Mouse (Mus musculus) gastrocnemius, adult 18-20 months (tissue): ENCODE data around the gene Arrdc5. TPM values are rescaled to one million over a fixed set of nuclear protein-coding genes. Genes with fewer than 3 reads are reported as not detected.

Experiments
- DNase-seq: peaks from one replicate; pipeline ENCODE4 v3.0.0; 2021; ENCODE audit warnings: low spot score
- total RNA-seq, 2 experiments: library from RNA; stranded (reverse); gene quantifications; 2 replicates each; pipeline ENCODE4 v1.2.3; 2021

The Arrdc5 gene
- total RNA-seq, 2 experiments from 2014 or later, result not detected

DNA sequence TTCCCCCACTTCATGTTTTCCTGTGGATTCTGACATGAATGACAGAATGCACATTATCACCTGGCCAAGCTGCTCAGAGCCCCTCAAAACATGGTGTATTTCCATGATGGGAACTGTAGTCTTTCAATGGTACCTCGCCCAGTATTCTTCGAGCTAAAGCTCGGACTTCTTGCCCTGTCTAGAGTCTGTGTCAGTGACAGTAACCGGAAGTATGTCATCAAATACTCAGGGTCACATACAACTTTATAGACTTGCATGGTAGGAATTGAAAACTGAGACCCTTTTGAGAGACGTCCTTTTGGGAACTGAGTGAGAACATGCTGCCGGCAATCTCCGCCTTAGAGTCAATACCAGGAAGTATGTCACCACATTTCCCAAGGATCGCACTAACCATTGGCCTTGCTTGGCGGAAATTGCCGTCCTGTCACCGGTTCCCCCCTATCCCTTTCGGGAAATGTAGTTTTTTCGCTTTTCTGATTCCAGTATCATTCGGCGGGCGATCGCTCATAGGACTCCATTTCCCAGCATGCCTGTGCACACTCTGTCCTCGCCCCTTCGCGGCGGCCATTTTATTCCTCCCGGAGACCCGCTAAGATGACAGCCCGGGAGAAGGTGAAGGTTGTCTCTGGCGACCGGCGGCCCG is 43.7 kb downstream of the Arrdc5 start, which contains the start of gene Fem1a:
Gene Fem1a (plus strand): TSS at position 572 of the 643 bp plus-strand sequence.
- peak; percentile 97 for DNase-seq

DNA sequence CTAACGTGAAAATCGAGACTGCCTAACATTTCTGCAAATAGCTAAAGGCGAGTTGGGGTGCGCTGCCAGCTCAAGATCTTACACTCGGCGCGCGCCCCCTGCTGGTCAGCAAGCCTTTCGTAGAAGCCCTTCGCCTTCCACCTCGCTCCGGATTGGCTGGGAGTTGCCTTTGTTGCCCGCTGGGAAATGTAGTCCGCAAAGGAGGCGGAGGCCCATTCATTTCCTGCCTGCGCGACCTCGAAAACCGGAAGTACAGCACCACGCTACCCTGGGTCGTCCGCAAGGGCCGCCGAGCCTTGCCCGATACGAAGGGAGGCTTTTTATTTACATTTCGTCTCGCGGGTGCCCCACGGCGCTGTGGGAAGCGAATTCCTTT is 44.2 kb downstream of the Arrdc5 start:
- peak; percentile 99 for DNase-seq

DNA sequence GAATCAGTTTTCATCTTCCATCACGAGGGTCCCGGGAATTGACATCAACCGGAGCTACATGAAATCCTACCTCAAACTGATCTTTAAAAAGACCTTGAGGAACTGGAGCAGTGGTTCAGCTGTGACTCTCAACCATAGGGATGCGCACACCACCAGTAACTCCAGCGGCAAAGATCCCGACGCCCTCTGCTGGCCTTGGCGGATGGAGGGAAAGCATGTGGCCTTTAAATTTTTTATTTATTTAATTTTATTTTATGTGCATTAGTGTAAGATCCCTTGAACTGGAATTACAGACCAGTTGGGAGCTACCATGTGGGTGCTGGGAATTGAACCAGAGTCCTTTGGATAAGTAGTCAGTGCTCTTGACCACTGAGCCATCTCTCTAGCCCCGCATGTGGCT is 44.7 kb downstream of the Arrdc5 start:
- peak; percentile 16 for DNase-seq

DNA sequence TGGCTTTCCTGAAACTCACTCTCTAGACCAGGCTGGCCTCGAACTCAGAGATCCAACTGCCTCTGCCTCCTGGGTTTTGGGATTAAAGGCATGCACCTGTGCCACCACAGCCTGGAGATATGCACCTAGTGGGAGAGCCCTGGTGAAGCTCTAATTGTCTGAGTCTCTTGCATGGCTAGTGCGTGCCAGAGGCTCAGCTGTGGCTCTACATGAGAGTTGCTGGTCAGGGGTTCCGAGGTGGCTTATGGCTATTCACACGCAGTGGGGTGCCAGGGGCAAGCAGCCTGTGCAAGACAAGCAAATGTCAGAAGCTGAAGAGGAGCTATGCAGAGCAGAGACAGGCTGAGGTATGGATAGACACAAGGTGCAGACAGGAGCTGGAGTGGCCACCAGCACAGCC is 45.4 kb downstream of the Arrdc5 start:
- no peak for DNase-seq

DNA sequence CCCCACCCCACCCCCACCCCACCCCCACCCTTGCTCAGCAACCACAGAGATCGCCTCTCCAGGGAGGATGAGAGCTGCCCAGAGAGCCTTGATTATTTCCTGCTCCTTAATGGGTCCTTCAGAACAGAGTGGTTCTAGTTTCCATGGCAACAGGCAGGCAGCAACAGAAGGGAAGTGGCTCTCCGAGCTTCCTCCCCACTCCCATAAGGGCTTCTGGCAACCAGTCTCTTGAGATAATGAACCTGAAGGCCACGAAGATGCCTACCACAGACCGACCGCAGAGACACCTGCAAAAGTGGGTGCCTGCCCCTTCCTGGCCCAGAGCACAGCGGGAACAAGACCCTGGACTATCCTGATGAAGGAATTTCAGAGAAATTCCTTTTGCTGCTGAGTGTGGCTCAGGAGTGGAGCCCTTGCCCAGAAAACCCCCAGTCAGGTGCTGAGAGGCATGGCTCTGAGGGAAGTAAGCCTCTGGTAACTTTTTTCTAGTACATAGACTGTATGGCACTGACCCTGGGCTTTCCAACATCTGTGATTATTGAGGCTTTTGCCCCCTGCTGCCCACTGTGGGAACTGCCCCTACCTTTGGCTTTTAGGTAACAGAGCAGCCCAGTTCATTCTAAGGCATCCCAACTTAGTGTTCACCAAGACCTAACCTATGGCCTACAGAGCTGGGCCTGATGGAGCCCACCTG is 48.8 kb downstream of the Arrdc5 start:
- DNase-seq, result peak; percentile 62

DNA sequence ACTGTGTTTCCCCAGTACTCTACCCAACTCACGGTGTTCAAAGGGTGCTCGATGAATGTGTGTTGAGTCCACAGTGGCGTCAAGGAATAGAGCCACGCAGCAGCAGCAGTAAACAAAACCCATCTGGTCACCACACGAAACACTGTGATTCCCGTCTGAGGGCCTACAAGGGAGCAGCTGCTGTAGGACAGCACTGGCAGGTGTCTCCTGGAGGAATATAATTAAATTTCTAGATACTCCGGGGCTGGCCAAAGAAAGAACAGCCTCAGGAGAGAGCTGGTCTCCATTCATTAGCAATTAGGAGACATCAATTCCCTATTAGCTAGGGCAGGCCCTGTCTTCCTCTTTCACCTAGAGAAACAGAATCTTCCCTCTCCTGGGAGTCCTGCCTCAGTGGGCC is 54.5 kb downstream of the Arrdc5 start:
- no peak for DNase-seq

Other genes starting within 250 kb of the Arrdc5 start
- gene Ubxn6, start 225.3 kb downstream of the Arrdc5 start, total RNA-seq, result 10 to 100 TPM; 62.9 to 69.0 TPM
- 10 to 100 TPM; 23.2 to 25.5 TPM for gene Hdgfl2, start 220.7 kb downstream of the Arrdc5 start, total RNA-seq
- gene Plin4, start 190.5 kb downstream of the Arrdc5 start, total RNA-seq, result 100 to 1,000 TPM; 142 to 235 TPM
- gene Plin5, start 182.7 kb downstream of the Arrdc5 start, total RNA-seq, result 10 to 100 TPM; 22.5 to 29.0 TPM
- 10 to 100 TPM; 11.4 to 23.0 TPM for gene Lrg1, start 178.3 kb downstream of the Arrdc5 start, total RNA-seq
- gene Sema6b, start 159.9 kb downstream of the Arrdc5 start, total RNA-seq, result 1 to 10 TPM; 1.5 to 3.7 TPM
- gene Tnfaip8l1, start 137.8 kb downstream of the Arrdc5 start, total RNA-seq, result under 1 TPM; 0.21 to 0.25 TPM
- 10 to 100 TPM; 17.1 to 17.5 TPM for gene Mydgf, start 116.4 kb downstream of the Arrdc5 start, total RNA-seq
- 10 to 100 TPM; 35.6 to 41.6 TPM for gene Dpp9, start 81.4 kb downstream of the Arrdc5 start, total RNA-seq
- 100 to 1,000 TPM; 157 to 172 TPM for gene Fem1a, start 43.5 kb downstream of the Arrdc5 start, total RNA-seq
- 1 to 10 TPM; 2.0 to 2.5 TPM for gene Ticam1, start 23.5 kb downstream of the Arrdc5 start, total RNA-seq
- gene Plin3, start 7.4 kb downstream of the Arrdc5 start, total RNA-seq, result 10 to 100 TPM; 32.4 to 50.3 TPM
- gene Uhrf1, start 3.0 kb upstream of the Arrdc5 start, total RNA-seq, result under 1 TPM; 0.19 to 0.23 TPM
- 10 to 100 TPM; 20.1 to 23.1 TPM for gene Kdm4b, start 25.8 kb upstream of the Arrdc5 start, total RNA-seq
- gene Ptprs, start 176.2 kb upstream of the Arrdc5 start, total RNA-seq, result 10 to 100 TPM; 30.8 to 38.3 TPM
- not detected for gene Znrf4, start 212.1 kb upstream of the Arrdc5 start, total RNA-seq